Mouse (Mus musculus): ENCODE results near the gene Bnip2.

DNA sequence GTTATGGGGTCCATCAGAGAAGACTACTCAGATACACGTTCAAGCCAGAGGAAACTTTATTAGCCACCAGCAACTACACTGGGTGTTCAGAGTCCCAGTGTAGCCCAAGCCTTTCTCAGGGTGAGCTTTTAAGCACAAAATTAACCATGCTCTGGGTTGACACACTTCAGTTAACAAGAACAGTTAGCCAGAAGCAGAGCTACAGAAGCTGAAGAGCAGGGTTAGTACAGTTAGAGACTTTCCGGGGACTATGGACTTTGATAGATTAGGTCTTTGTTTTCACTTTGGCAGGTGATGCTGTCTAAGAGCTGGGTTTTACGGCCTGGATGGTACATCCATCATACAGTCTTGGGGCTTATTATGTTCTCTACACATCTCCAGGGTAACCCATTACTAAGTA lies 63.5 kb downstream of the Bnip2 start:
- TF ChIP-seq POLR2A (IDR thresholded peaks at IDR 0.05; ENCODE audit: borderline replicate concordance, extremely low read depth, insufficient read depth, insufficient read length, poor library complexity, severe bottlenecking), result no peak
- no peak for TF ChIP-seq CTCF (IDR thresholded peaks at IDR 0.05; ENCODE audit: borderline replicate concordance, extremely low read depth, insufficient read depth, insufficient read length)

Measured in brain, embryonic 14.5 days (tissue).